Mouse (Mus musculus) lung, adult 2 months (tissue): ENCODE measurements around the gene Trim47.

ENCODE experiments used
- CTCF ChIP-seq: fragments of 200-500 bp; IDR thresholded peaks from 2 replicates; pipeline ENCODE4 v1.5.1; 2011; ENCODE audit warnings: mild to moderate bottlenecking, low read length, control low read depth; ENCODE audit not compliant: insufficient read depth
- POLR2A ChIP-seq: fragments of 200-500 bp; IDR thresholded peaks from 2 replicates; pipeline ENCODE4 v1.6.1; 2011; ENCODE audit warnings: low read depth, mild to moderate bottlenecking, control low read depth, low read length, borderline replicate concordance; ENCODE audit errors: extremely low read depth

- no peak for TF ChIP-seq POLR2A
- no peak for TF ChIP-seq CTCF
These were observed 976 bp upstream of the Trim47 start for GRCm38 (mm10) chr11:116127986-116128385.
